Mouse (Mus musculus) liver, embryonic 14.5 days (tissue): ENCODE data around the gene Yipf6. TPM values are rescaled to one million over a fixed set of nuclear protein-coding genes. Genes with fewer than 3 reads are reported as not detected.

ENCODE experiments used
- ATAC-seq: fragments of 200-750 bp; cut with Nextera tagmentation; 2 replicates; pipeline ENCODE4 v1.8.0; 2017; ENCODE audit warnings: moderate number of reproducible peaks, mild to moderate bottlenecking, moderate library complexity; ENCODE audit not compliant: insufficient read depth
- DNase-seq, 3 experiments: peaks; one replicate each; pipeline ENCODE4 v3.0.0-alpha.2; 2012 to 2013; ENCODE audit warnings: low read depth in 3 of 3, low spot score in 3 of 3
- H3K27ac ChIP-seq: fragments of 300-500 bp; sonication (generic); 2 replicates; pipeline ENCODE4 v1.5.1; 2014; ENCODE audit warnings: moderate library complexity, mild to moderate bottlenecking, control low read depth, inconsistent platforms
- H3K27me3 ChIP-seq: fragments of 300-500 bp; sonication (generic); 2 replicates; pipeline ENCODE4 v1.6.1; 2014; ENCODE audit warnings: mild to moderate bottlenecking, low read length, moderate library complexity; ENCODE audit not compliant: control insufficient read depth, insufficient read depth
- H3K36me3 ChIP-seq: fragments of 300-500 bp; sonication (generic); replicated peaks from 2 replicates; pipeline ENCODE4 v1.6.1; 2014; ENCODE audit warnings: low read depth; ENCODE audit not compliant: control insufficient read depth, insufficient read depth
- H3K4me1 ChIP-seq, 2 experiments: fragments of 200-500 bp in 1 of 2; fragments of 300-500 bp in 1 of 2; sonication (generic) in 1 of 2; replicated peaks; 2 replicates each; pipeline ENCODE4 v1.6.1; 2012 to 2014; ENCODE audit warnings: antibody characterized with exemption in 1 of 2, inconsistent platforms in 1 of 2, low read length in 1 of 2; ENCODE audit not compliant: control insufficient read depth in 2 of 2, insufficient read depth in 2 of 2
- H3K4me2 ChIP-seq: fragments of 300-500 bp; sonication (generic); 2 replicates; pipeline ENCODE4 v1.6.1; 2014; ENCODE audit warnings: low read depth, mild to moderate bottlenecking, control low read depth, moderate library complexity
- H3K4me3 ChIP-seq, 2 experiments: fragments of 200-500 bp in 1 of 2; fragments of 300-500 bp in 1 of 2; sonication (generic) in 1 of 2; 2 replicates each; pipeline ENCODE4 v1.5.1; 2012 to 2014; ENCODE audit warnings: low read depth in 2 of 2, low read length in 2 of 2, mild to moderate bottlenecking in 2 of 2, control low read depth in 1 of 2, inconsistent platforms in 1 of 2, moderate library complexity in 1 of 2; ENCODE audit not compliant: insufficient read depth in 1 of 2
- H3K9ac ChIP-seq: fragments of 300-500 bp; sonication (generic); replicated peaks from 2 replicates; pipeline ENCODE4 v1.6.1; 2014; ENCODE audit warnings: mild to moderate bottlenecking, control low read depth, moderate library complexity
- H3K9me3 ChIP-seq: fragments of 300-500 bp; sonication (generic); 2 replicates; pipeline ENCODE4 v1.6.1; 2016; ENCODE audit warnings: low read length, mixed read lengths; ENCODE audit not compliant: control insufficient read depth
- CTCF ChIP-seq: IDR thresholded peaks from 2 replicates; pipeline ENCODE4 v1.5.1; 2016; ENCODE audit warnings: antibody characterized with exemption, low read depth, control low read depth
- EP300 ChIP-seq: IDR thresholded peaks from 2 replicates; pipeline ENCODE4 v1.6.1; 2016; ENCODE audit warnings: antibody characterized with exemption, low read depth
- WGBS: fragments of 180-500 bp; shearing (Covaris S2); extraction: QIAGEN DNeasy Blood & Tissue Kit; methylation state at CpG from one replicate; pipeline ENCODE4 v1.1.7; 2014; ENCODE audit not compliant: insufficient replicate concordance; 5-methylcytosine and 5-hydroxymethylcytosine counted together
- polyA plus RNA-seq, 2 experiments: library from polyadenylated mRNA; depleted of rRNA in 1 of 2; stranded (reverse) in 1 of 2; unstranded in 1 of 2; fragments of >200 nt; fragmentation: Nextera tagmentation in 1 of 2; extraction: Ambion mirVana in 1 of 2; gene quantifications; 2 replicates each; pipeline versions ENCODE4 v1.2.1 to v1.2.3; 2012 to 2014

The Yipf6 gene
- polyA plus RNA-seq, 2 experiments = 7.6 to 11.8 TPM

GRCm38 (mm10) chrX:98908910-98909309 lies 27.2 kb upstream of the Yipf6 start:
- ATAC-seq = peak; percentile 93
- TF ChIP-seq EP300 (no peak), CTCF (no peak)
- WGBS = 25% methylated on average over 1 of the region's 1 CpGs

GRCm38 (mm10) chrX:98919423-98919822 lies 16.7 kb upstream of the Yipf6 start:
- no peaks in the 10 kb centered on the region for H3K36me3 ChIP-seq
- 12% methylated on average over 6 of the region's 6 CpGs for WGBS
- peak; percentile 42; the same call in 1 of the 2 replicates for TF ChIP-seq CTCF
- no peak for TF ChIP-seq EP300
- DNase-seq = peak in 1 of 3 experiments; percentile 16
- H3K27ac ChIP-seq = no peak overlapping the region
- no peaks in the 10 kb centered on the region for H3K27me3 ChIP-seq
- no peak overlapping the region for H3K4me3 ChIP-seq
- no peak overlapping the region for H3K9ac ChIP-seq
- no peak overlapping the region for H3K4me2 ChIP-seq
- no peak for ATAC-seq
- no peaks in the 10 kb centered on the region for H3K4me1 ChIP-seq
- H3K9me3 ChIP-seq = no peaks in the 10 kb centered on the region

More at GRCm38 (mm10) chrX:98908910-98909309, 27.2 kb upstream of the Yipf6 start:
- H3K4me3 ChIP-seq = no peak overlapping the region
- peak; percentile 13 to 44 (median 36) for DNase-seq
- H3K9me3 ChIP-seq = no peaks in the 10 kb centered on the region
- no peaks in the 10 kb centered on the region for H3K36me3 ChIP-seq
- no peak overlapping the region for H3K9ac ChIP-seq
- peaks cover 0 to 2% of the 10 kb centered on the region in 2 experiments; a peak in 2 of 4 replicates for H3K4me1 ChIP-seq
- H3K4me2 ChIP-seq = no peak overlapping the region
- H3K27ac ChIP-seq = no peak overlapping the region
- H3K27me3 ChIP-seq = no peaks in the 10 kb centered on the region

DNA sequence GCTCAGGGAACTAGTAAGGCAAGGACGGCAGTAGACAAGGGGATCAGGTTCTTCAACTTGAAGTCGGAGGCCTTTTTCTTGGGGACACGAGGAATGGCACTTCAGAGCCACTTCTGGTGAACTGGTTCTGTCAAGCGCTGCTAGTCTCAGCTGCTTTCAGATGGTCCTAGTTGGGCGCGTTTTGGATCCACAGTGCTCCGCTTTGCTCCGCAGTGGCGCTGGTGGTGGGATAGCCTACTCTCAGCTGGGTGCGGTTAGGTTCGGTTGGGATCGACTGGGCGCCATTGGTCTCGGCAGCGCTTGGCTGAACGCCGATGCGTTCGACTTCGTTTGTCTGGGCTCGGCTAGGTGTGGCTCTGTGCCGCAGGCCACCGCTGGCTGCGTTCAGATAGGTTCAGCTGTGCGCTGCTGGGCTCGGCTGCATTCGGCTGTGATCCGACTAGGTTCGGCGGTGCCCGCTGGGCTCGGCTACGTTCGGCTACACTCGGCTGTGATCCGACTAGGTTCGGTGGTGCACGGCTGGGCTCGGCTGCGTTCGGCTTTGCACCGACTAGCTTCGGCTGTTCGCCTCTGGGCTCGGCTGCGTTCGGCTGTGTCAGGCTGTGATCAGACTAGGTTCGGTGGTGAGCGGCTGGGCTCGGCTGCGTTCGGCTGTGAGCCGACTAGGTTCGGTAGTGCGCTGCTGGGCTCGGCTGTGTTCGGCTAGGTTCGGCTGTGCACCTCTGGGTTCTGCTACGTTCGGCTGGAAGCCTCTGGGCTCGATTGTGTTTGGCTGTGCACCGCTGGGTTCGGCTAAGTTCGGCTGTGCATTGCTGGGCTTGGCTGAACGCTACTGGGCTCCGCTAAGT lies 815 bp downstream of the Yipf6 start:
- Histone ChIP-seq H3K36me3 (no peaks in the 10 kb centered on the region), H3K4me3 (peak overlapping the region; percentile 73 to 74), H3K27me3 (no peaks in the 10 kb centered on the region), H3K4me2 (peak overlapping the region; percentile 79), H3K27ac (peak overlapping the region; percentile 86), H3K4me1 (peaks cover 0 to 3% of the 10 kb centered on the region in 2 experiments; a peak in 1 of 4 replicates), H3K9ac (peak overlapping the region; percentile 77), H3K9me3 (no peaks in the 10 kb centered on the region)
- no peak for TF ChIP-seq EP300
- TF ChIP-seq CTCF = no peak
- peak; percentile 65 to 72 (median 67) for DNase-seq
- WGBS = 19% methylated on average over 66 of the region's 66 CpGs
- ATAC-seq = peak; percentile 79

GRCm38 (mm10) chrX:98937555-98938294 lies 1.6 kb downstream of the Yipf6 start:
- H3K4me1 ChIP-seq = peaks cover 0 to 3% of the 10 kb centered on the region in 2 experiments; a peak in 1 of 4 replicates
- 19% methylated on average over 57 of the region's 57 CpGs for WGBS
- H3K27ac ChIP-seq = peak overlapping the region; percentile 86
- peak overlapping the region; percentile 79 for H3K4me2 ChIP-seq
- ATAC-seq (peak; percentile 87), DNase-seq (peak; percentile 79 to 81 (median 79))
- H3K4me3 ChIP-seq = peak overlapping the region; percentile 73 to 74
- peak overlapping the region; percentile 81 for H3K9ac ChIP-seq
- no peaks in the 10 kb centered on the region for H3K27me3 ChIP-seq
- TF ChIP-seq CTCF (peak; percentile 89), EP300 (no peak)
- no peaks in the 10 kb centered on the region for H3K9me3 ChIP-seq
- no peaks in the 10 kb centered on the region for H3K36me3 ChIP-seq
